Mouse (Mus musculus) ovary, adult 10 weeks (tissue): ENCODE results near the gene Pola1. TPM values are rescaled to one million over a fixed set of nuclear protein-coding genes. Genes with fewer than 3 reads are reported as not detected.

Experiments
- polyA plus RNA-seq: library from polyadenylated mRNA; stranded (reverse); fragments of 350-450 nt; fragmentation: Illumina TruSeq; extraction: RNeasy Lipid Tissue Mini Kit (QIAGEN cat#74804); gene quantifications from one replicate; pipeline ENCODE4 v1.2.3, GENCODE M21; 2014

Pola1 gene
- 48.9 TPM for polyA plus RNA-seq

GRCm38 (mm10) chrX:93631657-93632449 lies at the start of gene Pola1:
Pola1 (minus strand) TSS chrX:93632155.

GRCm38 (mm10) chrX:93654218-93655002 lies 22.5 kb upstream of the Pola1 start, which contains the start of gene Pcyt1b:
Pcyt1b (plus strand) TSS chrX:93654863.

GRCm38 (mm10) chrX:93286291-93286893 lies 345.6 kb downstream of the Pola1 start, which contains the start of gene Arx:
Arx (plus strand) TSS chrX:93286445.

Other genes with a start within 250 kb of the Pola1 start
- 10.7 TPM for gene Pcyt1b, start 22.7 kb upstream of the Pola1 start, polyA plus RNA-seq
- gene Pdk3, start 200.0 kb upstream of the Pola1 start, polyA plus RNA-seq, result 88.9 TPM